Mouse (Mus musculus): ENCODE measurements around the gene Fgg.

DNA sequence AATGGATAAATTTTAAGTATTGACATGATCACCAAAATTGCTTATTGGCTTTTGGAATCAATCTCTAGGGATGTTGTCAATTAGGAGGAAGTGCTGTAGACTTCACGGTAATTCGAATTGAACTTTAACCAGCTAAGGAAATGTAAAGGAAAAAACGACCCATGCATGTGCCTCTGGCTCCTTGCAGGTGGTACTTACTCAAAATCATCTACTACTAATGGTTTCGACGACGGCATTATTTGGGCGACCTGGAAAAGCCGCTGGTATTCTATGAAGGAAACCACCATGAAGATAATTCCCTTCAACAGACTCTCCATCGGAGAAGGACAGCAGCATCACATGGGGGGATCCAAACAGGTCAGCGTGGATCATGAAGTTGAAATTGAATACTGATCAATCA, 6.4 kb downstream of the Fgg start:
- TF ChIP-seq CTCF (IDR thresholded peaks at IDR 0.05; ENCODE audit: insufficient read depth, low read depth, low read length) (no peak), POLR2A (IDR thresholded peaks at IDR 0.05; ENCODE audit: insufficient read depth, low read depth, low read length) (no peak)

Data from olfactory bulb, adult 2 months (tissue).